9 mouse cellular contexts compared by ENCODE assay signal in the genomic region with DNA sequence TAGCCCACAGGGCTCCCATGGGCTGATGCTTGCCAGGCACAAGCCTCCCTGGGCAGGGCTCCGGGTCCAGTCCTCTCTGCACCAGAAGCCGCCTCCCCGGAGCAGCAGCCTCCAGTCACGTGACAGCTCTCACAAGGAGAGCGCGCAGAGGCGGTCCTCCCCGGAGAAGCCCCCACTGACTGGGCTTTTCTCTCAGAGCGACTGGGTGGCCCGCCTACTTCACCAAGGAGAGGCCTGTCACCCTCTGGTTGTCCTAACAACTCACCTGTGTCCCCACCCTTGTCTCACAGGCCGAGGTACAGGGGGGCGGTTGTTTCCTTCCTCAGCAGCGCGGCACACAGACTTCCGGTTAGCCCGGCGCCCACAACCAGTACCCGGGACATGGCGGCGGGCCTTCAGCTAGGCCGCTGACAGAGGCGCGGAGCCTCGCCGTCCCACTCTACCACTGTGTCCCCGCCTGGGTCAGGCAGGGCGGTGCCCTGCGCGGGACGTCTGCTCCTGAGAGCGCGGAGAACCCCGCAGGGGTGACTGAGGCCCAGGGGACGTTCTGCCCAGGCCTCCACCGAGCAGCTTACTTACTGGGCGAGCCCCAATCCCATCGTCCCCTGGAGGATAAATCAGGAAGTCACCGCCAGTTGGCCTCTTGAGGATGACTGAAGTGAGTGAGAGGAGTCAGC. TPM values are rescaled to one million over a fixed set of nuclear protein-coding genes. Genes with fewer than 3 reads are reported as not detected.
DNase-seq lines count a peak whose midpoint lies in the region; ATAC-seq lines count a peak whose summit lies in the region.
"Not testable (repeated sequence)": the region's sequence is repeated elsewhere in the genome, so short reads cannot be mapped to it uniquely, and the experiment has no call there.
"Had no signal": no experiment of that assay in that cellular context is flagged by ENCODE, and none has a peak within 500 bp of the region (broad histone marks: within the 10 kb centered on the region; RNA-seq: fewer than 3 reads in every experiment).

No protein-coding gene starts in this region.

- 0 out of 2 replicates have a peak overlapping the region, but pooled peaks have one; percentile 32 for H3K27ac ChIP-seq in forebrain, embryonic 15.5 days (replicated peaks)
- H3K27ac ChIP-seq in liver, embryonic 12.5 days, result not testable (repeated sequence)

- intact Hi-C loops in heart, postnatal 10 days (cut with DNase I), result loop anchor here (10.0 kb wide), 1 partner anchor 195 kb away; the partner anchor contains the start of gene Rnls

- peak; percentile 100 for ATAC-seq in forebrain, embryonic 15.5 days (replicated peaks)
- peak; percentile 88 for ATAC-seq in liver, embryonic 12.5 days

- H3K4me2 ChIP-seq in forebrain, embryonic 15.5 days (replicated peaks), result peak overlapping the region; percentile 50
- peak overlapping the region; percentile 65 for H3K4me2 ChIP-seq in liver, embryonic 12.5 days

- not testable (repeated sequence) for H3K27me3 ChIP-seq in forebrain, embryonic 15.5 days; liver, embryonic 12.5 days (replicated peaks); splenic B cell, adult 2 months (ENCODE audit: control insufficient read depth, insufficient read depth, low read length, poor library complexity, severe bottlenecking)

- not testable (repeated sequence) for H3K4me1 ChIP-seq in forebrain, embryonic 15.5 days; liver, embryonic 12.5 days

- peak overlapping the region; percentile 37 for H3K9ac ChIP-seq in forebrain, embryonic 15.5 days (replicated peaks)
- H3K9ac ChIP-seq in liver, embryonic 12.5 days, result not testable (repeated sequence)

- peak; percentile 19 to 42 for DNase-seq in CD8-positive naive resting alpha-beta T cell, adult 2 months (ENCODE audit: low read depth in 2 of 2, low spot score in 2 of 2)
- DNase-seq in cerebellum, adult 18-20 months, result peak; percentile 69 to 71
- DNase-seq in heart, postnatal 10 days, result peak; percentile 73 to 75
- peak; percentile 51 to 59 for DNase-seq in kidney, postnatal 36 days
- DNase-seq in natural killer cell, adult 2 months (ENCODE audit: low spot score in 2 of 2), result peak; percentile 26 to 55
- DNase-seq in splenic B cell, adult 2 months (ENCODE audit: low read depth, low spot score), result peak; percentile 69

- 2% methylated on average over 11 of the region's 38 CpGs for WGBS in forebrain, embryonic 15.5 days
- 18% methylated on average over 10 of the region's 38 CpGs for WGBS in liver, embryonic 12.5 days (ENCODE audit: insufficient replicate concordance)

- not testable (repeated sequence) for H3K36me3 ChIP-seq in forebrain, embryonic 15.5 days; liver, embryonic 12.5 days; splenic B cell, adult 2 months (ENCODE audit: control insufficient read depth, insufficient read depth, low read length, poor library complexity, severe bottlenecking)

- not testable (repeated sequence) for H3K9me3 ChIP-seq in forebrain, embryonic 15.5 days; liver, embryonic 12.5 days (replicated peaks)

- H3K4me3 ChIP-seq in forebrain, embryonic 15.5 days, result peak overlapping the region; percentile 43
- H3K4me3 ChIP-seq in liver, embryonic 12.5 days, result peak overlapping the region; percentile 49

RNA-seq across cellular contexts. Expression of gene Gm8978, which starts 35.3 kb away (rescaled TPM):
- not detected in 2 replicates for polyA plus RNA-seq in forebrain, embryonic 15.5 days (2015; fragmentation: Nextera tagmentation; extraction: Ambion mirVana)
- total RNA-seq in heart, postnatal 10 days (2021), result not detected
- not detected in 2 replicates for polyA plus RNA-seq in liver, embryonic 12.5 days (2016; fragmentation: Nextera tagmentation; extraction: Ambion mirVana)
- polyA plus RNA-seq: G1E had no signal
